Mouse (Mus musculus) liver, embryonic 11.5 days (tissue): ENCODE data around the gene Iqcj. TPM values are rescaled to one million over a fixed set of nuclear protein-coding genes. Genes with fewer than 3 reads are reported as not detected.
"Not testable (repeated sequence)": the region's sequence is repeated elsewhere in the genome, so short reads cannot be mapped to it uniquely, and the experiment has no call there.

ENCODE experiments used
- ATAC-seq: fragments of 200-750 bp; cut with Nextera tagmentation; replicated peaks from 2 replicates; pipeline ENCODE4 v1.8.0; 2017; ENCODE audit warnings: moderate number of reproducible peaks, mild to moderate bottlenecking, moderate TSS enrichment, moderate library complexity; ENCODE audit not compliant: low FRiP score
- DNase-seq: peaks from one replicate; pipeline ENCODE4 v3.0.0-alpha.2; 2017; ENCODE audit warnings: low spot score
- H3K27ac ChIP-seq: fragments of 300-500 bp; sonication (generic); 2 replicates; pipeline ENCODE4 v1.5.1; 2014; ENCODE audit warnings: mild to moderate bottlenecking, low read depth, low read length, control low read depth
- H3K27me3 ChIP-seq: fragments of 300-500 bp; sonication (generic); replicated peaks from 2 replicates; pipeline ENCODE4 v1.6.1; 2014; ENCODE audit warnings: low read length, mixed read lengths; ENCODE audit not compliant: control insufficient read depth, insufficient read depth
- H3K36me3 ChIP-seq: fragments of 300-500 bp; sonication (generic); 2 replicates; pipeline ENCODE4 v1.6.1; 2014; ENCODE audit warnings: mild to moderate bottlenecking, low read length, moderate library complexity, mixed read lengths; ENCODE audit not compliant: control insufficient read depth, insufficient read depth
- H3K4me1 ChIP-seq: fragments of 300-500 bp; sonication (generic); replicated peaks from 2 replicates; pipeline ENCODE4 v1.6.1; 2014; ENCODE audit warnings: low read length, mixed read lengths; ENCODE audit not compliant: control insufficient read depth, insufficient read depth
- H3K4me2 ChIP-seq: fragments of 300-500 bp; sonication (generic); 2 replicates; pipeline ENCODE4 v1.6.1; 2014; ENCODE audit warnings: mild to moderate bottlenecking, control low read depth, moderate library complexity
- H3K4me3 ChIP-seq: fragments of 300-500 bp; sonication (generic); 2 replicates; pipeline ENCODE4 v1.5.1; 2014; ENCODE audit warnings: low read depth, low read length, control low read depth
- H3K9ac ChIP-seq: fragments of 300-500 bp; sonication (generic); 2 replicates; pipeline ENCODE4 v1.6.1; 2014; ENCODE audit warnings: low read depth, low read length, control low read depth
- H3K9me3 ChIP-seq: fragments of 300-500 bp; sonication (generic); 2 replicates; pipeline ENCODE4 v1.6.1; 2016; ENCODE audit warnings: low read length, inconsistent platforms, mixed read lengths; ENCODE audit not compliant: control insufficient read depth
- WGBS: fragments of 180-500 bp; shearing (Covaris S2); extraction: QIAGEN DNeasy Blood & Tissue Kit; methylation state at CpG from one replicate; pipeline ENCODE4 v1.1.7; 2014; 5-methylcytosine and 5-hydroxymethylcytosine counted together
- polyA plus RNA-seq: library from polyadenylated mRNA; unstranded; fragments of >200 nt; fragmentation: Nextera tagmentation; extraction: Ambion mirVana; gene quantifications from 2 replicates; pipeline ENCODE4 v1.2.1, GENCODE M21; 2014

Gene Iqcj
- polyA plus RNA-seq, 1 experiment from 2014 or later: not detected

GRCm38 (mm10) chr3:68077406-68077805 is 185.4 kb downstream of the Iqcj start:
- Histone ChIP-seq H3K4me1 (no peaks in the 10 kb centered on the region), H3K4me2 (no peak overlapping the region), H3K9ac (no peak overlapping the region), H3K27ac (no peak overlapping the region), H3K27me3 (no peaks in the 10 kb centered on the region), H3K36me3 (no peaks in the 10 kb centered on the region), H3K4me3 (no peak overlapping the region), H3K9me3 (no peaks in the 10 kb centered on the region)
- no peak for ATAC-seq
- WGBS: 74% methylated on average over 4 of the region's 4 CpGs
- no peak for DNase-seq

GRCm38 (mm10) chr3:68085024-68085423 is 193.0 kb downstream of the Iqcj start:
- Histone ChIP-seq H3K4me2 (no peak overlapping the region), H3K9me3 (no peaks in the 10 kb centered on the region), H3K9ac (no peak overlapping the region), H3K27me3 (no peaks in the 10 kb centered on the region), H3K27ac (no peak overlapping the region), H3K4me1 (no peaks in the 10 kb centered on the region), H3K4me3 (no peak overlapping the region), H3K36me3 (no peaks in the 10 kb centered on the region)
- DNase-seq (no peak), ATAC-seq (no peak)
- 85% methylated on average over 2 of the region's 2 CpGs for WGBS

GRCm38 (mm10) chr3:68092108-68092507 is 200.1 kb downstream of the Iqcj start:
- DNase-seq (no peak), ATAC-seq (no peak)
- Histone ChIP-seq H3K27me3 (no peaks in the 10 kb centered on the region), H3K27ac (no peak overlapping the region), H3K9ac (no peak overlapping the region), H3K4me3 (no peak overlapping the region), H3K4me1 (no peaks in the 10 kb centered on the region), H3K36me3 (no peaks in the 10 kb centered on the region), H3K4me2 (no peak overlapping the region), H3K9me3 (no peaks in the 10 kb centered on the region)
- WGBS: 78% methylated on average over 4 of the region's 4 CpGs

DNA sequence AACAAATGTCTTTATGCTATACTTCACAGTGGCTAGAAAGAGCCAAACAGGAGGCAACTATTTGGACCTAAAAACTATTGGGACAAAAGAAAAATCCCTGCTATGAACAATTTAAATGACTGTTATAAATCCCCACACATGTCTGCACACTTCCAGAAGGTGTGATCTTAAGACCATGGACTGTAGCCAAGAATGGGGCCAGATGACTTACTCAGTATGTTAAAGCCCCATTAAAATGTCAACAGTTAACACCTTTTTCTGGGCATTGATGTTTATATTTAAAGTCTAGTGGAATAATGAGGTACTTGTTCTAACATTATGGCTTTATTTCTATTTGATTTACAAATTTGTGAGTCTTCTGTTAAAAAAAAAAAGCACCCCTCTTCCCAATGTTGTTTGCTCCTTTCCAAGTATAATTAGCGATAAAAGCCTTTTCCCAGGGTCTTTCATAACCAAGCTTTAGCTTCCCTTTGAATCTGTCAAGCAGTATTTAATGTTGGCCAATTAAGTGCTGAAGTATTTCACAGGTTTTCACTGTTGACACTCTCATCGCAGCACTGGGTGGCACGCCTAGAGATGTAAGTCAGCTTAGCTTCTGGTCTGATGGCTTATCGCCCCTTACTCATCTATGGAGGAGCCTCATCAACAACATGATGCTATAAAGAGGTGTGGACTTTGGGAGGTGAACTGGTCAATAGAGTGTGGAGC is 204.9 kb downstream of the Iqcj start:
- ATAC-seq (no peak), DNase-seq (no peak)
- Histone ChIP-seq H3K27me3 (no peaks in the 10 kb centered on the region), H3K27ac (no peak overlapping the region), H3K9ac (no peak overlapping the region), H3K4me3 (no peak overlapping the region), H3K4me2 (no peak overlapping the region), H3K4me1 (no peaks in the 10 kb centered on the region), H3K36me3 (no peaks in the 10 kb centered on the region), H3K9me3 (no peaks in the 10 kb centered on the region)
- 73% methylated on average over 4 of the region's 4 CpGs for WGBS

GRCm38 (mm10) chr3:68099561-68099960 is 207.5 kb downstream of the Iqcj start:
- not testable (repeated sequence) for H3K4me2 ChIP-seq, H3K36me3 ChIP-seq, DNase-seq, H3K4me3 ChIP-seq, H3K9me3 ChIP-seq, H3K9ac ChIP-seq, ATAC-seq, H3K4me1 ChIP-seq, H3K27ac ChIP-seq, H3K27me3 ChIP-seq
- 74% methylated on average over 3 of the region's 6 CpGs for WGBS

DNA sequence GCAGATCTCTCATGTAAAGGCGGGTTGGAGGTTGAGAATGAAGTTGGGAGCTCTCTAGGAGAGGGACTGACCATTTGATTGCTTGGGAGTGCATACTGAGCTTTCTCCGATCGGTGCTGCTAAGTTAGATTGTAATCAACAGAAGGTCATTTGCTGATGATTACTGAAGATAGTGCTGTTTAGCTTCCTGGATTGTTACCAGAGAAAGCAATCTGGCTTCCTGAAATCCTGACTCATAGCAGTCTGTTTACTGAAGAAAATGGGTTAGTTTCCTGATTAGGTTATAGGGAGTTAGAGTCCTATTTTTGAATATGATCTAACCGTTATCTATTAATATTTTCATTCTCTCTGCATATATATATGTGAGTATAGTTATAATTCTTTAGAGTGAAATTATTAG is 209.3 kb downstream of the Iqcj start:
- 65% methylated on average over 4 of the region's 4 CpGs for WGBS
- H3K27ac ChIP-seq: no peak overlapping the region
- H3K27me3 ChIP-seq: no peaks in the 10 kb centered on the region
- no peak overlapping the region for H3K4me3 ChIP-seq
- ATAC-seq (no peak), DNase-seq (no peak)
- no peak overlapping the region for H3K4me2 ChIP-seq
- H3K36me3 ChIP-seq: no peaks in the 10 kb centered on the region
- H3K9ac ChIP-seq: no peak overlapping the region
- H3K9me3 ChIP-seq: no peaks in the 10 kb centered on the region
- H3K4me1 ChIP-seq: no peaks in the 10 kb centered on the region

GRCm38 (mm10) chr3:68105081-68105685 is 213.2 kb downstream of the Iqcj start:
- Histone ChIP-seq H3K9me3 (no peaks in the 10 kb centered on the region), H3K36me3 (no peaks in the 10 kb centered on the region), H3K4me3 (no peak overlapping the region), H3K4me1 (no peaks in the 10 kb centered on the region), H3K4me2 (no peak overlapping the region), H3K27ac (no peak overlapping the region), H3K9ac (no peak overlapping the region), H3K27me3 (no peaks in the 10 kb centered on the region)
- 75% methylated on average over 2 of the region's 2 CpGs for WGBS
- no peak for ATAC-seq
- DNase-seq: no peak
